In genomic region chr11:105153068-105153833, GRCm38 (mm10) we compare ENCODE assay signal across 9 mouse cellular contexts. TPM values are rescaled to one million over a fixed set of nuclear protein-coding genes. Genes with fewer than 3 reads are reported as not detected.
A peak's percentile ranks its signal among the peaks of the same experiment; 100 is the strongest.
DNase-seq lines count a peak whose midpoint lies in the region; ATAC-seq and TF ChIP-seq lines count a peak whose summit lies in the region.
"Had no signal": no experiment of that assay in that cellular context is flagged by ENCODE, and none has a peak within 500 bp of the region (broad histone marks: within the 10 kb centered on the region; RNA-seq: fewer than 3 reads in every experiment).

No protein-coding gene starts in this region.

- no peaks in the 10 kb centered on the region for H3K27me3 ChIP-seq in forebrain, embryonic 11.5 days (ENCODE audit: control insufficient read depth, insufficient read depth, low read length)
- H3K27me3 ChIP-seq in forebrain, embryonic 12.5 days, result no peaks in the 10 kb centered on the region
- H3K27me3 ChIP-seq in embryonic facial prominence, embryonic 14.5 days (replicated peaks; ENCODE audit: control insufficient read depth, insufficient read depth, low read length), result no peaks in the 10 kb centered on the region
- no peaks in the 10 kb centered on the region for H3K27me3 ChIP-seq in hindbrain, postnatal 0 days (ENCODE audit: insufficient read depth, low read length)
- no peaks in the 10 kb centered on the region for H3K27me3 ChIP-seq in liver, embryonic 13.5 days
- no peaks in the 10 kb centered on the region for H3K27me3 ChIP-seq in neural tube, embryonic 13.5 days

- ATAC-seq in forebrain, embryonic 11.5 days (replicated peaks; ENCODE audit: low FRiP score), result peak; percentile 39; the same call in 1 of the 2 replicates
- ATAC-seq in forebrain, embryonic 12.5 days (ENCODE audit: low FRiP score), result no peak
- ATAC-seq in embryonic facial prominence, embryonic 14.5 days (ENCODE audit: low read depth), result peak; percentile 77
- ATAC-seq in hindbrain, postnatal 0 days, result peak; percentile 70
- ATAC-seq in liver, embryonic 13.5 days (ENCODE audit: low read depth), result peak; percentile 82
- ATAC-seq in neural tube, embryonic 13.5 days (ENCODE audit: low read depth), result peak; percentile 67; the same call in 1 of the 2 replicates

- peaks cover 2% of the 10 kb centered on the region; the same call in 1 of the 2 replicates for H3K4me1 ChIP-seq in forebrain, embryonic 11.5 days (replicated peaks; ENCODE audit: control insufficient read depth, insufficient read depth, low read length)
- H3K4me1 ChIP-seq in forebrain, embryonic 12.5 days, result peaks cover 15% of the 10 kb centered on the region
- H3K4me1 ChIP-seq in embryonic facial prominence, embryonic 14.5 days (ENCODE audit: control insufficient read depth, insufficient read depth, low read length), result peaks cover 6% of the 10 kb centered on the region
- peaks cover 5% of the 10 kb centered on the region; the same call in 1 of the 2 replicates for H3K4me1 ChIP-seq in hindbrain, postnatal 0 days (ENCODE audit: insufficient read depth, low read length)
- H3K4me1 ChIP-seq in liver, embryonic 13.5 days (replicated peaks), result peaks cover 87% of the 10 kb centered on the region
- peaks cover 21% of the 10 kb centered on the region for H3K4me1 ChIP-seq in neural tube, embryonic 13.5 days (replicated peaks)

- H3K4me3 ChIP-seq in forebrain, embryonic 11.5 days (ENCODE audit: low read depth, low read length), result no peak overlapping the region
- no peak overlapping the region for H3K4me3 ChIP-seq in forebrain, embryonic 12.5 days (replicated peaks)
- no peak overlapping the region for H3K4me3 ChIP-seq in embryonic facial prominence, embryonic 14.5 days (ENCODE audit: low read depth, low read length)
- H3K4me3 ChIP-seq in hindbrain, postnatal 0 days (ENCODE audit: low read length), result no peak overlapping the region
- H3K4me3 ChIP-seq in liver, embryonic 13.5 days (replicated peaks), result peak overlapping the region; percentile 39
- H3K4me3 ChIP-seq in neural tube, embryonic 13.5 days, result no peak overlapping the region

- H3K9me3 ChIP-seq in forebrain, embryonic 11.5 days (ENCODE audit: control insufficient read depth, low read length), result no peaks in the 10 kb centered on the region
- H3K9me3 ChIP-seq in forebrain, embryonic 12.5 days, result no peaks in the 10 kb centered on the region
- no peaks in the 10 kb centered on the region for H3K9me3 ChIP-seq in embryonic facial prominence, embryonic 14.5 days (ENCODE audit: control insufficient read depth, low read length)
- H3K9me3 ChIP-seq in hindbrain, postnatal 0 days (ENCODE audit: low read length), result no peaks in the 10 kb centered on the region
- no peaks in the 10 kb centered on the region for H3K9me3 ChIP-seq in liver, embryonic 13.5 days (replicated peaks)
- no peaks in the 10 kb centered on the region for H3K9me3 ChIP-seq in neural tube, embryonic 13.5 days

- H3K27ac ChIP-seq in forebrain, embryonic 11.5 days (ENCODE audit: low read depth, low read length), result no peak overlapping the region
- no peak overlapping the region for H3K27ac ChIP-seq in forebrain, embryonic 12.5 days
- no peak overlapping the region for H3K27ac ChIP-seq in embryonic facial prominence, embryonic 14.5 days (replicated peaks; ENCODE audit: low read depth, low read length)
- no peak overlapping the region for H3K27ac ChIP-seq in hindbrain, postnatal 0 days
- H3K27ac ChIP-seq in liver, embryonic 13.5 days, result peak overlapping the region; percentile 97
- H3K27ac ChIP-seq in neural tube, embryonic 13.5 days (replicated peaks), result no peak overlapping the region

- peak; percentile 52 for DNase-seq in forebrain, embryonic 11.5 days (ENCODE audit: low spot score)
- DNase-seq in embryonic facial prominence, embryonic 14.5 days (ENCODE audit: low spot score), result peak; percentile 38
- DNase-seq in hindbrain, postnatal 0 days (ENCODE audit: low spot score), result peak; percentile 48
- peak; percentile 65 for DNase-seq in liver, embryonic 13.5 days
- DNase-seq in cerebellum, adult 9-10 months, result no peak
- no peak for DNase-seq in B cell, adult 2 months

- TF ChIP-seq CTCF in hindbrain, postnatal 0 days (IDR thresholded peaks at IDR 0.05; ENCODE audit: low read depth), result no peak

- WGBS in forebrain, embryonic 11.5 days, result 45% methylated on average over 12 of the region's 12 CpGs
- WGBS in forebrain, embryonic 12.5 days, result 37% methylated on average over 12 of the region's 12 CpGs
- WGBS in embryonic facial prominence, embryonic 14.5 days, result 10% methylated on average over 12 of the region's 12 CpGs
- WGBS in hindbrain, postnatal 0 days, result 17% methylated on average over 12 of the region's 12 CpGs
- 22% methylated on average over 12 of the region's 12 CpGs for WGBS in liver, embryonic 13.5 days (ENCODE audit: insufficient replicate concordance)
- WGBS in neural tube, embryonic 13.5 days, result 31% methylated on average over 12 of the region's 12 CpGs

- no peaks in the 10 kb centered on the region for H3K36me3 ChIP-seq in forebrain, embryonic 11.5 days (ENCODE audit: control insufficient read depth, insufficient read depth, low read length)
- no peaks in the 10 kb centered on the region for H3K36me3 ChIP-seq in forebrain, embryonic 12.5 days (replicated peaks)
- H3K36me3 ChIP-seq in embryonic facial prominence, embryonic 14.5 days (ENCODE audit: control insufficient read depth, insufficient read depth, low read length), result no peaks in the 10 kb centered on the region
- no peaks in the 10 kb centered on the region for H3K36me3 ChIP-seq in hindbrain, postnatal 0 days (ENCODE audit: insufficient read depth, low read length)
- H3K36me3 ChIP-seq in liver, embryonic 13.5 days, result no peaks in the 10 kb centered on the region
- H3K36me3 ChIP-seq in neural tube, embryonic 13.5 days, result no peaks in the 10 kb centered on the region

- no peak overlapping the region for H3K9ac ChIP-seq in forebrain, embryonic 11.5 days (ENCODE audit: low read length)
- no peak overlapping the region for H3K9ac ChIP-seq in forebrain, embryonic 12.5 days
- H3K9ac ChIP-seq in embryonic facial prominence, embryonic 14.5 days (ENCODE audit: low read depth, low read length), result no peak overlapping the region
- no peak overlapping the region for H3K9ac ChIP-seq in hindbrain, postnatal 0 days (replicated peaks; ENCODE audit: low read length)
- H3K9ac ChIP-seq in liver, embryonic 13.5 days, result peak overlapping the region; percentile 60
- H3K9ac ChIP-seq in neural tube, embryonic 13.5 days, result no peak overlapping the region

- no peak overlapping the region for H3K4me2 ChIP-seq in forebrain, embryonic 11.5 days (ENCODE audit: low read depth, low read length, severe bottlenecking)
- no peak overlapping the region for H3K4me2 ChIP-seq in forebrain, embryonic 12.5 days
- H3K4me2 ChIP-seq in embryonic facial prominence, embryonic 14.5 days (ENCODE audit: low read depth, low read length), result no peak overlapping the region
- H3K4me2 ChIP-seq in hindbrain, postnatal 0 days (ENCODE audit: low read depth, low read length), result no peak overlapping the region
- peak overlapping the region; percentile 69 for H3K4me2 ChIP-seq in liver, embryonic 13.5 days
- no peak overlapping the region for H3K4me2 ChIP-seq in neural tube, embryonic 13.5 days

RNA-seq across cellular contexts. Expression of gene Gm10842, which starts 6.6 kb away (rescaled TPM):
- not detected in 2 replicates for polyA plus RNA-seq in forebrain, embryonic 11.5 days (2014; fragmentation: Nextera tagmentation; extraction: Ambion mirVana)
- polyA plus RNA-seq in forebrain, embryonic 12.5 days (2016; fragmentation: Nextera tagmentation; extraction: Ambion mirVana), result not detected in 2 replicates
- not detected in 2 replicates for polyA plus RNA-seq in embryonic facial prominence, embryonic 14.5 days (2014; fragmentation: Nextera tagmentation; extraction: Ambion mirVana)
- total RNA-seq in hindbrain, postnatal 0 days (2014; rRNA removed), result not detected in 2 replicates
- polyA plus RNA-seq in hindbrain, postnatal 0 days (2015; fragmentation: Nextera tagmentation; extraction: Ambion mirVana), result not detected in 2 replicates
- polyA plus RNA-seq in liver, embryonic 13.5 days (2015; fragmentation: Nextera tagmentation; extraction: Ambion mirVana), result not detected in 2 replicates
- not detected in 2 replicates for polyA plus RNA-seq in neural tube, embryonic 13.5 days (2015; fragmentation: Nextera tagmentation; extraction: Ambion mirVana)
- total RNA-seq: left cerebral cortex, postnatal 10 days had no signal

RNA-seq across cellular contexts. Expression of gene Tlk2, which starts 25.4 kb away (rescaled TPM):
- 27.5 and 31.5 TPM in 2 replicates for polyA plus RNA-seq in forebrain, embryonic 11.5 days (2014; fragmentation: Nextera tagmentation; extraction: Ambion mirVana)
- polyA plus RNA-seq in forebrain, embryonic 12.5 days (2016; fragmentation: Nextera tagmentation; extraction: Ambion mirVana), result 26.4 and 26.6 TPM in 2 replicates
- polyA plus RNA-seq in embryonic facial prominence, embryonic 14.5 days (2014; fragmentation: Nextera tagmentation; extraction: Ambion mirVana), result 26.3 and 30.4 TPM in 2 replicates
- 43.3 and 50.4 TPM in 2 replicates for total RNA-seq in hindbrain, postnatal 0 days (2014; rRNA removed)
- polyA plus RNA-seq in hindbrain, postnatal 0 days (2015; fragmentation: Nextera tagmentation; extraction: Ambion mirVana), result 15.1 and 15.9 TPM in 2 replicates
- polyA plus RNA-seq in liver, embryonic 13.5 days (2015; fragmentation: Nextera tagmentation; extraction: Ambion mirVana), result 8.0 and 8.3 TPM in 2 replicates
- 22.5 and 22.9 TPM in 2 replicates for polyA plus RNA-seq in neural tube, embryonic 13.5 days (2015; fragmentation: Nextera tagmentation; extraction: Ambion mirVana)

RNA-seq across cellular contexts. Expression of gene Mettl2, which starts 27.0 kb away (rescaled TPM):
- polyA plus RNA-seq in forebrain, embryonic 11.5 days (2014; fragmentation: Nextera tagmentation; extraction: Ambion mirVana), result 41.7 and 43.2 TPM in 2 replicates
- 39.8 and 40.3 TPM in 2 replicates for polyA plus RNA-seq in forebrain, embryonic 12.5 days (2016; fragmentation: Nextera tagmentation; extraction: Ambion mirVana)
- polyA plus RNA-seq in embryonic facial prominence, embryonic 14.5 days (2014; fragmentation: Nextera tagmentation; extraction: Ambion mirVana), result 25.5 and 33.5 TPM in 2 replicates
- 21.7 and 29.6 TPM in 2 replicates for total RNA-seq in hindbrain, postnatal 0 days (2014; rRNA removed)
- 31.1 and 33.2 TPM in 2 replicates for polyA plus RNA-seq in hindbrain, postnatal 0 days (2015; fragmentation: Nextera tagmentation; extraction: Ambion mirVana)
- 23.7 and 28.4 TPM in 2 replicates for polyA plus RNA-seq in liver, embryonic 13.5 days (2015; fragmentation: Nextera tagmentation; extraction: Ambion mirVana)
- 30.8 and 34.9 TPM in 2 replicates for polyA plus RNA-seq in neural tube, embryonic 13.5 days (2015; fragmentation: Nextera tagmentation; extraction: Ambion mirVana)

Comparison
In these comparisons a context has a peak if more than half of its experiments do, and no peak if none do; other contexts are left out.
1. DNase-seq: peak in forebrain, embryonic 11.5 days (single experiment), embryonic facial prominence, embryonic 14.5 days (single experiment), hindbrain, postnatal 0 days (single experiment) and liver, embryonic 13.5 days (single experiment); none in cerebellum, adult 9-10 months (single experiment) and B cell, adult 2 months (0 of 2).